Mouse (Mus musculus) ovary, postnatal 14 days (tissue): ENCODE data around the gene Gpa33.
"Not testable (repeated sequence)": the region's sequence is repeated elsewhere in the genome, so short reads cannot be mapped to it uniquely, and the experiment has no call there.

Experiments
- DNase-seq: peaks from one replicate; pipeline ENCODE4 v3.0.0; 2022; ENCODE audit warnings: low spot score

Gpa33 gene

DNA sequence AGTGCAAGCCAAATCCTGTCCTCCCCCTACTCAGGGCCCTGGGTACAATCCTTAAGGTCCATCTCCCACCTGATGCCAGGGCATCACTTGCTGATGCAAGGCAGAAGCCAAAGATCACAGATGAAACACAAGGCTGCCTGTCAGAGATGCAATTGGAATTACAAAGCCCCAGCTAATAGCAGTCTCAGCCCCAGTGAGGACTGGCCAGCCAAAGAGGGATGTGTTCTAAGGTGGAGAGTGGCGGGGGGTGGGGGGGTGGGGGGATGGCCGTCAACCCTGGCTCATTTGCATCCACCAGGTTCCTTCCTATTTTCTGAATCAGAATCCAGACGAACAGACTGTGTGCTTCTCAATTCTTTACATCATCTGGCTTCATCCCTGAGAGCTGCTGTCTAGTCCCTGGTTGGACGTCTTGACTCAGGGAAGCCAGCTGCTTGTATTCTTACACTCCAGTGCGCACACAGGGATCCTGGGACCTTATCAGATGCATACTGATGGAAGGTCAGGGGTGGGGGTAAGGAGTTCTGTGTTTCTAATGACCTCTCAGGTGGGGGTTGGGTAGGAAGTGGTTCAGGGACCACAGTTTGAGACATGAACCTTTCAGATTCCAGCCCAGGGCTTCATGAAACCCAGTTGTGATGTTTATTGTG is 5.2 kb downstream of the Gpa33 start:
- DNase-seq = no peak

DNA sequence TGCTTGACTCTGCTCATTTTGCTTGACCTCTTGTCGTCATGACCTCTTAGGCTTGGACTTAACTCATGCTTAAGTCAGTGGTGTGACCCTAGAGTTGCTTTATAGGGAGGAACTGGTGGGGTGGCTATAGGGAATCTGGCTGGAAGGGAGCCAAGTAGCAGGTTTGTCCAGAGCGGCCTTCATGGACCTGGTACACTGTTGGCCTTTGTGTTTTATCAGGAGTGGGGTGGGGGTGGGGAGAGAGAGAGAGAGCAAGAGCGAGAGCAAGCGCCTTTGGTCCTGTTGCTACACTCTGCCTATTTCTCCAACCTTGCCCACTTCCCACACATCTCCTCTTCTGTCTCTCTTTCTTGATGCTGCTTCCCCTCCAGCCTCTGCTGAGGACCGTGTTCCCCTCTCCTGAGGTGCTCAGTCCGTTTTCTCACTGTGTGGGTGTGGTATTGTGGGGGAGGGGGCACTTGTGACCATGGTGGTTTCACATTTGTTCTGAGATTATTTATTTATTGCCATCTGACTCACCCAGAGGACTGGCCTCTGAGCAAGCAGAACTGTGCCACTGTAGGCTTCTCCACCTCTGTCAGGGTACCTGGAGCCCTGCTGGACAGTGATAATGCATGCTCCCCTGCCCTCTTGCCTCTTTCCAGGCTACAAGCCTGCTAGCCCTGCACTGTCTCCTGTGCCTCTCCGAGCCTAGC is 7.4 kb downstream of the Gpa33 start:
- DNase-seq = no peak

DNA sequence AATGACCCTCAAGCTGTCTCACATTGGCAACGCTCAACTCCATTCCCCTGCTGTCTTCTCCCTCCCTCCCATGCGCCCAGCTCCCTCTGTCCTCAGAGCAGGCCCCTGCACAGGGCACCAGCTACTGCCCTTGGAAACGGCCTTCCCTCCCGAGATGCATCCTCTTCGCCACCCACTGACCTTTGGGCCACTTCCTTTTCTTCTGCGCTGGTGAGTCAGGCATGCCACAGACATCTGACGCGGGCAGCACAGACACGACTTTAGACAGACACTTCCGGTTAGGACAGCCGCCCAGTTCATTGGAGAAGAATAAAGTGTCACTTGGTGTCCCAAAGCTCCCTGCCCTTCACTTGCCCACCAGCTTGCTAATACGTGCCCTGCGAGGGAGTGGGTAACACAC is 8.1 kb downstream of the Gpa33 start:
- no peak for DNase-seq

DNA sequence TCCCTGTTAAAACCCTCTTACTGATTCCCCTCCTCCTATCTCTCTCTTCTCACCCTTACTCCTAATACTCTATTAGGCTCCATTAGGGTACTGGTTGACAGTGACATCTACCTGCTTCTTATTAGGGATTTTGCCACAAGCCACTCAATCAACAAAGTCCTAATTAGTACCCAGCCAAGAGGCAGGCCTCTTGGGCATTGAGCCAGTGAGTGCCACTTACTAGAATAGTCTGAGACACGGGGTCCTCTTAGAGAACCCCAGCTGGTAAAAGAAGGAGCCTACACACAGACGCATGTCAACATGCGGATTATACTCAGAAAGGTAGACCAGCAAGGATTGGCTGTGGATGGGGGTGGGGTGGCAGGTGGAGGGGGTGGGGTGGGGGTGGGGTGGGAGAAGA is 9.1 kb downstream of the Gpa33 start:
- DNase-seq = no peak

DNA sequence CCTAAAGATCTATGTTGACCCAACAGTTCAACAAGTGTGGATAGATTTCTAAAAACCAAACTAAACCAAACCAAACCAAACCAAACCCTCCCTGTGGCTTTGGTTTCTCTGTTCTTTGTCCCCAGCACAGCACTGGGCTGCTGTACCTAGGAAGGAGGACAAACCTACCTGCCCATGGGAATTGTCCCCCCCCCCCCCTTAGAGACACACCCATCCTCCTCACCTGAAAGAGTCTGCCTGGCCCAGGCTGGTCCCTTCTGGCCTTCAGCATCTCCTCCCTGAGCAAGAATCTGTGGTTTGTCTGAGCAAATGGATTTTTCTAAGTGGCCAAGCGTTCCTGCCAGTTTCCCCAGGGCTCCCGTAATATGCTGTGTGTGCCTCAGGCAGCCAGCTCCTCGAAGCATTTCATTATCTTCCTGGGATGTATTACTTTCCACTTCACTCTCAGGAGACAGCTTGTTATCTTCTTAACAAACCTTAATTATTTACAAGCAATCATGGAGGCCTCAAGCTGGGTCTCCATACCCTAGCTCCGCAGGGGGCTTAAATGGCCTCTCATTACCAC is 9.7 kb downstream of the Gpa33 start:
- DNase-seq = no peak

DNA sequence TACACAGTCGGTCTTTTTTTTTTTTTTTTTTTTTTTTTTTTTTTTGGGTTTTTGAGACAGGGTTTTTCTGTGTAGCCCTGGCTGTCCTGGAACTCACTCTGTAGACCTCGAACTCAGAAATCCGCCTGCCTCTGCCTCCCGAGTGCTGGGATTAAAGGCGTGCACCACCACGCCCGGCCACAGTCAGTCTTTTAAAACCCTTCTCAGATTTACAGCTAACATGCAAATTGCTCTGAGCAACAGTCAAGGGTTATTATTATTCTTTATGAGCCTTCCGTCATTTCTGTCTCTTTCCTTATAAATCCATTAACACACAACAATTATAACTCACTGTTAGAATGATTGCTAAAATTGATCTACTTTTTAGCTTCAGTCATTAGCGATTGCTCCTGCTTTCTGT is 11.8 kb downstream of the Gpa33 start:
- not testable (repeated sequence) for DNase-seq

DNA sequence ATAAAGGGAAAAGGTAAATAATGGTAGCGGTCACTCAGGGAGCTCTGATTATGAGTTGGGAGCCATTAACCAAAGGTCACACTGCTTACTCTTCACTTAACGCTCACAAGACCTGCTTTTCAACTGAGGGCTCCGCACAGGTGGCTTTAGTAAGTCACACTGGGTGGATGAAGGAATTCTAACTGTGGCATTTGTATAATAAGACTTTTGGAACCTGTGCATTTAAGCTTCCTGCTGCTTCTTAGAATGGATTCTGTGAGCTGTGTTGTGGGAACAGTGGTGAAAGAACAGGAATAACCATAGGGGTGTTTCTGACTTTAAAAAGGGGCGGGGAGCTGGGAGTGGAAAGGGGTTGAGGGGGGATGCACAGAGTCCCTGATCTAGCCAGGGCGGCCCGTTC is 12.3 kb downstream of the Gpa33 start:
- no peak for DNase-seq

DNA sequence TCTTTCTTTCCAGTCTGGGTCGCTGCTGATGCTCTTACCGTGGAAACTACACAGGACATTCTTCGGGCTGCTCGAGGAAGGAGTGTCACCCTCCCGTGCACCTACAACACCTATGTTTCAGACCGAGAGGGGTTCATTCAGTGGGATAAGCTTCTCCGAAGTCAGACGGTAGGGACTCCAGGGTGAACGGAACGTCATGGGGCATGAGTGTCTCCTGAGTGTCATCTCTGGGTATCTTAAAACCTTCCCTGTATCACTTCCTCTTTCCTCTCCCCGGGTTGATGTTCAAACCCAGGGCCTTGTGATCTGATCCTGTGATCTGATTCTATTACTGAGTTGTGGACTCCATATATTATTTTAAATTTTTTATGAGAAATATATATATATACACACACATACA is 16.6 kb downstream of the Gpa33 start:
- no peak for DNase-seq

DNA sequence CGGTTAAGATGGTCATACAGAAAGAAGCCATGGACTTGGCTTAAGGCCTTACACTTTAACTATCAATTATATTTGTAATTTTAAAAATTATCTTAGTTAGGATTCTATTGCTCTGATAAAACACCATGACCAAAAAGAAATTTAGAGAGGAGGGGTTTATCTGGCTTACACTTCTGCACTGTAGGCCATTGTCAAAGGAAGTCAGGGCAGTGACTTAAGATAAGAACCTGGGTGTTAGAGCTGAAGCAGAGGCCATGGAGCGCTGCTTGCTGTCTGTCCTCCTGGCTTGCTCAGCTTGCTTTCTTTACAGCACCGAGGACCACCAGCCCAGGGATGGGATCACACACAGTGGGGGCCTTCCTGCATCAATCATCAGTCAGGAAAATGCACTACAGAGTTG is 17.6 kb downstream of the Gpa33 start:
- DNase-seq = no peak

DNA sequence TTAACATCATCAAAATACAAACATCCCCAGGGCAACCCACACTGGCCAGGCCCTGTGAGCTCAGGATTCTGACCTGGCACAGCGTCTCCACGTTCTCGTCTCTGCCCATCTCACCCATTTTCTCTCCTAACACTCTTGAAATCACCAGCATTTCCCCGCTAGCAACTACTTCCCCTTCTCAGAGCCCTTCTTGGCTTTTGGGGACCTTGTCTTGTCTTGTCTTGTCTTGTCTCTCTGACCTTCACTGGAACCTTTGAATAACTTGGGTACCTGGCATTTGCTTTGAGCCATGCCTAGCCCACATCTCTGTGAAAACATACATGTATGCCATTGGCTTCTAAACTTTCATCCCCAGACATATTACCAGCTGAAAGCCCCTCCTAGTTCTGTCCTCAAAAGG is 19.4 kb downstream of the Gpa33 start:
- no peak for DNase-seq

DNA sequence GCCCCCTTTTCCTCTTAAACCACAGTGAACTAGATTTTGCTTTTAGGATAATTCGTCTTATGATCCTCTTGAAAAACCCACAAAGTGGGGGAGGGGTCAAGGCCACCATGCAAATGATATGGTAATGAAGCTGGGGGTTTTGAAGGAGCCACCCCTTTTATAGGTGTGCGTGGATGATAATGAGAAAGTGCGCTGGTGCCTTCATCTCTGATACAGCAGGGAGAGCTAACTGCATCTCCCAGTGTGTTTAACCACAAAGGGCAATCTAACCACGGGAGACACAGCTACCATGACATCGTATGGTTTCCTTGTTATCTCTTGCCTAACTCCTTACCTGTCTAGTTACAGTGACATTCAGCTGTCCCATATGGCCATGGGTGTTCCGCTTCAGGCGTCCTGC is 20.0 kb downstream of the Gpa33 start:
- DNase-seq = no peak

DNA sequence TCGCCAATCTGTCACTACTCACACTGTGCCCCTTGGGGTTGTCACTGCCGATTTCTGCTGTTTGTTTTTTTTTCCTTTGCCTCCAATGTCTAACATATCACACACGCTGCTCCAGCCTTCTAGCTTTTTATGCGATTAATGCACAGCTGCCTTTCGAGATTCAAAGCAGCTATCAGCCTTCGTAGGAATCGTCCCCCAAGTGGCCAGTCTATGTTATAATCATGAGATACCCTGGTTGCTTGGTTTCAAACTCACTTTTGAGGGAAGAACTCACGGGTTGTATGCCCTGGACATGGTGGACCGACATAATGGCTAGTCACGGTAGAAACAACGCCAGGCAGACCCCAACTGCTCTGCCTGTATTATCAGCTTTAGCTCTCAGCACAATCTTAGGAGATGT is 21.3 kb downstream of the Gpa33 start:
- DNase-seq = no peak

DNA sequence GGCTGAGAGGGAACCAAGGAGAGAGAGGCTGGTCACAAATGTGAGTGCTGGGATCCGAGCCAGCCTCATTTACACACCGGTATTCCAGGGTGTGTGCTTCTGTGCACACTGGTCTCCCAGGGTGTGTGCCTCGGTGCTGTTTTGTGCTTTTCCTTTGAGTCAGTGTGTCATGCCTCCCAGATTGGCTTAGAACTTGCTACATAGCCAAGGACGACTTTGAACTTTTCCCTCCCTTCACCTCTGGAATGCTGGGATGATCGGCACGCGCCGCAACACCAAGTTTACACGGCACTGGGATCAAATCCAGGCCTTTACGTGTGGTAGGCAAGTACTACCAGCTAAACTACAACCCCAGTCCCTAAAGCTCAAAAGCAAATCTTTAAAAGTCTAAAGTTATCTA is 22.0 kb downstream of the Gpa33 start:
- no peak for DNase-seq

DNA sequence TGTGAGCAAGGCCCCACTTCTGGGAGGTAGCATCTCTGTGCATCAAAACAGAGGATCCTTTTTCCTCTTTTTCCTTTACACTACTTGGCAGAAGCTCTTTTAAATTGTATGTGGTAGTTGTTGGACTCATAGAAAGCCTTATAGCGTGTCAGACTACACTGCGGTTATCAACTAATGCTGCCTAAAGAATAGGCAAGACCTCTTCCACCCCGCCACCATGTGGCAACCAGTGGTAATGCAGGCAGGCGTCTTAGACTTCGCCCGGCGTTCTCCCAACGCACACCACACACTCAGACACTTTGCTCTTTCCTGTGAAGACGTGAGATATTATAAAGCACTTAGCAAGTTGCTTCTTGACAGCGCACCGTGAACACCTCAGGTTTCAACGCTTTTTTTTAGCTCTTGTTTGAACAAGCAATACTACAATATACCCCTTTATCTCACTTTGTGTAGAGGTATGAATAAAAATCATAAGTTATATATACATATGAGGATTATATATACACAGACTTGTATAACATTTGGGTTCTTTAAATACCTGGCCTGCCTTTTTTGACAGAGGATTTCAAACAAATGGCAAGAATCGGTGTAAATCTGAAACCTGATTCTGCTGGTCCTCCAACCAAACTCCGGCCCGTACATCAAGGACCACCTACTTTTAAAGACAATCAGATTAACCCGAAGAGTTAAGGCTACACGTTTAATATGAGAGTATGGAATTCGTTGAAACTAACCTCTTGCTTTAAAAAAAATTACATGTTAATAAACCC is 23.5 kb downstream of the Gpa33 start:
- DNase-seq = peak; percentile 93

DNA sequence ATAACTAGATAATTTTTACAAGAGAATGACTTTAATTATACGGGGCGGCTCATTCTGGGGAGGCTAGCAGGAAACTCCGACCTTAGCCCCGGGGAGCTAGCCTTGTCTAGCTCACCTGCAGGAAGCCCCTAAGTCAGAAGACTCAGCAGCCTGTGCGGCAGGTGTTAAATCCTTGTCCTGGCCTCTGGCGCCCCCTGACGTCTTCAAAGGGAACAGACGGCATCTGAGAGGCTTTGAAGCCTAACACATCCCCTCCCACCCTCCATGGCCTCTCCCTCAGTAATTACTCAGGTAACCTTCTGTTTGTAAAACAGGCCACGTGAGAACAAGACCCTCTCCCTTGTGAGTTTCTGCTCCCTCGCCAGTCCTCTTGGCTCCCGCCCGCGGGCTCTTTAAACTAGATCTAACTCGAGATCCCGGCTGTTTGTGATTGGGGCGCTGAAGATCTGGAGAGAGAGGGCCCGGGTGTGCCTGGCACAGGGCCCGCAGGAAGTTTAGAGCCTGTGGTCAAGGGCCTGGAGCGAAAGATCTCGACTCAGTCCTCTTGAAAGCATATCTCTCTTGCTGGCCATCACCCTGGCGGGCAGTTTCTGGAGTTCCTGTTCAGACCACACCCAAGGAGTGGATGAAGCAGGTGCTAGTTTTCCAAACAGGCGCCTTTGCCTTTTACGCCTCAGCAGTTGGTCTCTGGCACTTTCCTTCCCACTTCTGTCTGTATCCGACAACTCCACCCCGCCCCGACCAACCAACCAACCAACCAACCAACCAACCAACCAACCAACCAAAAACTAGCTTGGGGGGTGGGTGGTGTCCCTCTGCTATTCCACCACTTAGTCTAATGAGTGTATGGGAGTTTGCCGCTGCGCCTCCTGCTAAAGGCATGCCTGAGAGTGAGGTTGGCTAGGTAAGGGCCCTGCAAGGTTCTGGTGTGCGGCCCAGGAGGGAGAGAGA is 24.4 kb downstream of the Gpa33 start:
- peak; percentile 67 for DNase-seq

DNA sequence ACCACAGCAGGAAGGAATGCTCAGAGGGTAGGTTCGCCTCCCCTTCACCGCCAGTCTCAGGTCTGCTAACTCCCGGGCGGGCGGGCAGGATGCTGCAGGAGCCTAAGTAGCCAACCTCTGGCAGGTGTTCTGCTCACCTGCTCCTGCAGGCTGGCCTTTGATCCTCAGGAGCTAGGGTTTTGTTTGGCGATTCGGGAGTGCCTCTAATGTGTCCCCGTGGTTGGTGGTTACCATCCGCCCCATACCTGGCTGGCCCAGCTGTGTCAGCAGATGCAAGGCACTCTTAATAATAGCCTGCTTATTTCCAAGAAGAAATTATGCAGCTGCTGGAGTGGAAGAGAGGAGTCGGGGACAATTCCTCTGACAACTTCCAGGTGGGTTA is 25.1 kb downstream of the Gpa33 start:
- no peak for DNase-seq

DNA sequence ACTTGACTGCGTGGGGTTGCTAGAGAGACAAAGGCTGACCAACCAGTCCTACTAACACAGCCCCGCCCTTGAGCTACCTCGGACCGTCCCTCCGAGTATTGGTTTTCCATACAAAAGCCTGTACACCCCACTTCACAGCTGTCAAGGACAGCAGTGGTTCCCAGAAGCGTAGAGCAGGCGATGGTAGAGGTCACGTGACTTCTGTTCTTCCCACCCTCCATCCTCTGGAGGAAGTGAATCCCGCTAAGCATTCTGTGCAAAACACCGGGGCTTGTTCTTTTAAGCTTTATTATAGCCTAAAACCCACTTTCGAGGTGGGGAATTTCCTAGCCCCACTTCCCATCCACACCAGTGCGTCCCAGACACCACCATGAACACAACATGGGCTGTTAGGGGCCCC is 27.7 kb downstream of the Gpa33 start:
- no peak for DNase-seq

DNA sequence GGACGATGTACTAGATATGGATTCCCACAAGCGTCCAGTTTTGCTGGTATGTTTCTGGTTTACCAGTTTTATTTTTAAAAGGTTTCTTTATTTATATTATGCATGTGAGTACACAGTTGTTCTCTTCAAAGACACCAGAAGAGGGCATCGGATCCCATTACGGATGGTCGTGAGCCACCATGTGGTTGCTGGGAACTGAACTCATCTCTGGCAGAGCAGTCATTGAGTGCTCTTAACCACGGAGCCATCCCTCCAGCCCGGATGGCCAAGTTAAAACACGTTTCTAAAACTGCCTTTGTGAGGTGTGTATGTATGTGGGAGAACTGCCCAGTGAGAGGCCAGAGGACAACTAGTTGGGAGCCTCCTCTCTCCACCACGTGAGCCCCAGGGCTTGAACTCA is 28.6 kb downstream of the Gpa33 start:
- DNase-seq = no peak

DNA sequence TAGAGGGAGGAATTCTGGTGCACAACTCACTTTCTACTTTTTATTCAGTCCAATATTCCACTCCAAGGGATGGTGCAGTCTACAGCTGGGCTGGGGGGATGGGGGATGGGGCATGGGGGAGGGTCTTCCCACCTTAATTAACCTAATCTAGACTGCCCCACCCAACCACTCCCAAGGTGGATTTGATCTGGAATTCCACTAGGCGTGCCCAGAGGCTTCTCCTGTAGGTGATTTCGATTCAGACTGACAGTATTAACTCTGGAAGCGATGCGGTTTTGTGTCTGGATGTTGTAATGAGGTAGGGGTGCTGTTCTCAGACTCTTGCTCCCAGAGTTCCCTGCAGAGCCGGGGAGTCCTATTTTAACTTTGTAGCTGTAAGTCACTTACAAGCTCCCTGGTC is 30.1 kb downstream of the Gpa33 start:
- no peak for DNase-seq

DNA sequence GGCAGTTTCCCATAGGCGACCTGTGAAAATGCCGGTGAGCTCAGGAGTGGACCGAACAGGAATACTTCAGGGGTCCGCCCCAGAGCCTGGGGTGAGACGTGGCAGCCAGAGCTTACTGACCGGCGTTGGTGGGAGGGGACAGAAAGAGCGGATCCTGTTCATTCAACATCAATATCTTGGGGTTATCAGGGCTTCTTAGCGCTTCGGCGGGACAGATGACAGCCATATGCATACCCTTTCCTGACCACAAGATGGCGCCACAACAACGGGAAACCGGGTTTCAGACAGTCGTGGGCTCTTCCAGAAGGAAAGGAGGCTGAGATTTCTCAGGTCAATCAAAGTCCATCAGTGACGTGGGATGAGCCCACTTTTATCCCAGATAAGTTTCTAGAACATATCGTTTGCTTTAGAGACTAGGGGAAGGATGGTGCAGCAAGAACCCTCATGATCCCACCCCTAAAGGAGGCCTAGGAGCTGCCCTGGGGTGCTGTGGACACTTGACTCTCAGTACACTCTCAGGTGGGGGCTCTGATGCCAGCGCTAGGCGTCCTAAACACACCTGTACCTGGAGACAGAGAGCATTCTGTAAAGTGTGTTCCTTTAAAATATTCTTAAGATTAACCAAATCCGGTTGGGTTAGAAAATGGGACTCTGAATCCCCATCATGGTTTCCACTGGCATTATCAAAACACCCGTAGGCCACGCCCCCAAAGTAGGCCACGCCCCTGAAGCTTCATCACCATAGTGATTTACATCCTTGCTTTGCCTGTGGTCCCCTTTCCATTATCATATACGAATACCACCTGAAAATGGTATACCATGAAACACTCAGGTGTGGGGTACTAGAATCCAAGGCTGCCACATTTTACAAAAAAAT is 30.8 kb downstream of the Gpa33 start:
- peak; percentile 74 for DNase-seq

DNA sequence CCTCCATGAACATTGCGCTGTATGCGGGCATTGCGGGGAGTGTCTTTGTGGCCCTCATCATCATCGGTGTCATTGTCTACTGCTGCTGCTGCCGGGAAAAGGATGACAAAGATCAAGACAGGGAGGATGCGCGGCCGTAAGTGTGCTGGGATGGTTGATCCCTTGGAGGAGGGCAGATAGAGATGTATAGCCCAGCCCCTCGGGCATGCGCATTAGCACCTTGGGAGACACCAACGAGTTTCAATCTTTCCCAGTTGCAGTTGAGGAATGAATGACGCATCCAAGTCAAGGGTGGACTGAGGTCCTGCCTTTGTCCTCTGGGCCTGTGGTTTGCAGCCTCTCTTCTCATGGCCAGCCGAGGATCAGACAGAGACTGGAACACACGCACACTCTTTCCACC is 34.5 kb downstream of the Gpa33 start:
- DNase-seq = no peak
